Mouse (Mus musculus) heart, embryonic 16.5 days (tissue): ENCODE measurements around the gene Prss35. TPM values are rescaled to one million over a fixed set of nuclear protein-coding genes. Genes with fewer than 3 reads are reported as not detected.
A peak's percentile ranks its signal among the peaks of the same experiment; 100 is the strongest.

Source experiments
- ATAC-seq: fragments of 200-750 bp; cut with Nextera tagmentation; replicated peaks from 2 replicates; pipeline ENCODE4 v1.8.0; 2017; ENCODE audit warnings: moderate number of reproducible peaks; ENCODE audit not compliant: insufficient read depth, low FRiP score; ENCODE audit errors: extremely low read depth
- H3K27ac ChIP-seq: fragments of 300-500 bp; sonication (generic); 2 replicates; pipeline ENCODE4 v1.5.1; 2014; ENCODE audit warnings: mild to moderate bottlenecking, low read length, control low read depth, moderate library complexity
- H3K27me3 ChIP-seq: fragments of 300-500 bp; sonication (generic); 2 replicates; pipeline ENCODE4 v1.6.1; 2014; ENCODE audit warnings: low read length, mixed read lengths; ENCODE audit not compliant: control insufficient read depth, insufficient read depth
- H3K36me3 ChIP-seq: fragments of 300-500 bp; sonication (generic); 2 replicates; pipeline ENCODE4 v1.6.1; 2014; ENCODE audit not compliant: control insufficient read depth, insufficient read depth
- H3K4me1 ChIP-seq: fragments of 300-500 bp; sonication (generic); 2 replicates; pipeline ENCODE4 v1.6.1; 2014; ENCODE audit warnings: low read length, mixed read lengths; ENCODE audit not compliant: control insufficient read depth, insufficient read depth
- H3K4me2 ChIP-seq: fragments of 300-500 bp; sonication (generic); 2 replicates; pipeline ENCODE4 v1.6.1; 2014; ENCODE audit warnings: low read depth, mild to moderate bottlenecking, control low read depth, low read length
- H3K4me3 ChIP-seq: fragments of 300-500 bp; sonication (generic); 2 replicates; pipeline ENCODE4 v1.5.1; 2014; ENCODE audit warnings: mild to moderate bottlenecking, control low read depth, low read length
- H3K9ac ChIP-seq: fragments of 300-500 bp; sonication (generic); 2 replicates; pipeline ENCODE4 v1.6.1; 2014; ENCODE audit warnings: low read length, control low read depth
- H3K9me3 ChIP-seq: fragments of 300-500 bp; sonication (generic); replicated peaks from 2 replicates; pipeline ENCODE4 v1.6.1; 2016; ENCODE audit warnings: low read length; ENCODE audit not compliant: control insufficient read depth
- WGBS: fragments of 180-500 bp; shearing (Covaris S2); extraction: QIAGEN DNeasy Blood & Tissue Kit; methylation state at CpG from one replicate; pipeline ENCODE4 v1.1.7; 2014; 5-methylcytosine and 5-hydroxymethylcytosine counted together
- polyA plus RNA-seq: library from polyadenylated mRNA; unstranded; fragments of >200 nt; fragmentation: Nextera tagmentation; extraction: Ambion mirVana; gene quantifications from 2 replicates; pipeline ENCODE4 v1.2.1, GENCODE M21; 2015

Gene Prss35
- polyA plus RNA-seq: 35.1 and 35.9 TPM in 2 replicates

- H3K4me1 ChIP-seq: peaks cover 13% of the 10 kb centered on the region
- H3K4me3 ChIP-seq: peak within 1 kb of the TSS; percentile 46
- H3K9me3 ChIP-seq: no peaks in the 10 kb centered on the region
- ATAC-seq: peak; percentile 66
- no peaks in the 10 kb centered on the region for H3K27me3 ChIP-seq
- no peaks in the 10 kb centered on the region for H3K36me3 ChIP-seq
- H3K9ac ChIP-seq: peak within 1 kb of the TSS; percentile 63
- H3K27ac ChIP-seq: peak within 1 kb of the TSS; percentile 3; the same call in 1 of the 2 replicates
- 5% methylated on average over 19 of the region's 19 CpGs for WGBS
- peak within 1 kb of the TSS; percentile 64 for H3K4me2 ChIP-seq
These were observed at the start of gene Prss35 for GRCm38 (mm10) chr9:86742959-86743911. Gene Prss35, plus strand, starts transcription at chr9:86743649.

GRCm38 (mm10) chr9:86693935-86694334, 49.5 kb upstream of the Prss35 start:
- Histone ChIP-seq H3K4me3 (no peak overlapping the region), H3K4me1 (no peaks in the 10 kb centered on the region), H3K9me3 (no peaks in the 10 kb centered on the region), H3K27ac (no peak overlapping the region), H3K9ac (no peak overlapping the region), H3K27me3 (no peaks in the 10 kb centered on the region), H3K4me2 (no peak overlapping the region), H3K36me3 (no peaks in the 10 kb centered on the region)
- no peak for ATAC-seq
- 87% methylated on average over 6 of the region's 6 CpGs for WGBS

GRCm38 (mm10) chr9:86694644-86695043, 48.8 kb upstream of the Prss35 start:
- Histone ChIP-seq H3K9ac (no peak overlapping the region), H3K9me3 (no peaks in the 10 kb centered on the region), H3K36me3 (no peaks in the 10 kb centered on the region), H3K4me2 (no peak overlapping the region), H3K27ac (no peak overlapping the region), H3K4me1 (peaks cover 3% of the 10 kb centered on the region), H3K4me3 (no peak overlapping the region), H3K27me3 (no peaks in the 10 kb centered on the region)
- no peak for ATAC-seq
- 83% methylated on average over 7 of the region's 7 CpGs for WGBS

- peaks cover 6% of the 10 kb centered on the region for H3K4me1 ChIP-seq
- H3K9ac ChIP-seq: peak overlapping the region; percentile 80
- peak overlapping the region; percentile 72 for H3K4me2 ChIP-seq
- H3K36me3 ChIP-seq: no peaks in the 10 kb centered on the region
- WGBS: under 1% methylated on average over 53 of the region's 56 CpGs
- no peaks in the 10 kb centered on the region for H3K9me3 ChIP-seq
- H3K27me3 ChIP-seq: no peaks in the 10 kb centered on the region
- H3K27ac ChIP-seq: 0 out of 2 replicates have a peak overlapping the region, but pooled peaks have one; percentile 4
- peak overlapping the region; percentile 70 for H3K4me3 ChIP-seq
- ATAC-seq: peak; percentile 31; the same call in 1 of the 2 replicates
These were observed 48.1 kb upstream of the Prss35 start for GRCm38 (mm10) chr9:86695199-86695817.

- Histone ChIP-seq H3K4me2 (peak within 1 kb of the TSS; percentile 72), H3K27ac (0 out of 2 replicates have a peak within 1 kb of the TSS, but pooled peaks have one; percentile 4), H3K36me3 (no peaks in the 10 kb centered on the region), H3K4me3 (peak within 1 kb of the TSS; percentile 70), H3K9ac (peak within 1 kb of the TSS; percentile 80), H3K4me1 (peaks cover 6% of the 10 kb centered on the region), H3K9me3 (no peaks in the 10 kb centered on the region), H3K27me3 (no peaks in the 10 kb centered on the region)
- WGBS: 1% methylated on average over 43 of the region's 46 CpGs
- peak; percentile 83 for ATAC-seq
These were observed 47.6 kb upstream of the Prss35 start, which contains the start of gene Me1 for GRCm38 (mm10) chr9:86695818-86696261. Gene Me1, minus strand, starts transcription at chr9:86695953.

- no peaks in the 10 kb centered on the region for H3K9me3 ChIP-seq
- WGBS: 23% methylated on average over 5 of the region's 5 CpGs
- no peaks in the 10 kb centered on the region for H3K36me3 ChIP-seq
- H3K27me3 ChIP-seq: no peaks in the 10 kb centered on the region
- ATAC-seq: peak; percentile 60; the same call in 1 of the 2 replicates
- no peak overlapping the region for H3K9ac ChIP-seq
- H3K4me3 ChIP-seq: no peak overlapping the region
- H3K27ac ChIP-seq: peak overlapping the region; percentile 69
- no peak overlapping the region for H3K4me2 ChIP-seq
- H3K4me1 ChIP-seq: peaks cover 8% of the 10 kb centered on the region
These were observed 42.2 kb upstream of the Prss35 start for GRCm38 (mm10) chr9:86701264-86701663.

- H3K27ac ChIP-seq: 0 out of 2 replicates have a peak overlapping the region, but pooled peaks have one; percentile 6
- no peak overlapping the region for H3K4me3 ChIP-seq
- no peaks in the 10 kb centered on the region for H3K27me3 ChIP-seq
- peaks cover 8% of the 10 kb centered on the region for H3K4me1 ChIP-seq
- 0 out of 2 replicates have a peak, but pooled peaks have one; percentile 45 for ATAC-seq
- H3K4me2 ChIP-seq: no peak overlapping the region
- no peaks in the 10 kb centered on the region for H3K9me3 ChIP-seq
- 10% methylated on average over 2 of the region's 2 CpGs for WGBS
- H3K36me3 ChIP-seq: no peaks in the 10 kb centered on the region
- H3K9ac ChIP-seq: no peak overlapping the region
These were observed 41.6 kb upstream of the Prss35 start for GRCm38 (mm10) chr9:86701844-86702243.

- H3K4me3 ChIP-seq: no peak overlapping the region
- no peak for ATAC-seq
- H3K27ac ChIP-seq: no peak overlapping the region
- no peaks in the 10 kb centered on the region for H3K27me3 ChIP-seq
- no peaks in the 10 kb centered on the region for H3K9me3 ChIP-seq
- peaks cover 4% of the 10 kb centered on the region; the same call in 1 of the 2 replicates for H3K4me1 ChIP-seq
- H3K4me2 ChIP-seq: no peak overlapping the region
- H3K36me3 ChIP-seq: no peaks in the 10 kb centered on the region
- WGBS: 74% methylated on average over 1 of the region's 1 CpGs
- no peak overlapping the region for H3K9ac ChIP-seq
These were observed 36.0 kb upstream of the Prss35 start for GRCm38 (mm10) chr9:86707431-86707830.
